Mouse (Mus musculus): ENCODE measurements around the gene Yipf6. TPM values are rescaled to one million over a fixed set of nuclear protein-coding genes. Genes with fewer than 3 reads are reported as not detected.

The Yipf6 gene
- polyA plus RNA-seq, 1 experiment from 2014 or later = 18.3 TPM

Other genes with a start within 250 kb of the Yipf6 start
- 10.4 and 11.4 TPM in 2 replicates for gene Ophn1, start 45.3 kb upstream of the Yipf6 start, polyA plus RNA-seq (2014; fragmentation: Nextera tagmentation; extraction: Ambion mirVana)
- gene Stard8, start 66.9 kb downstream of the Yipf6 start, polyA plus RNA-seq (2014; fragmentation: Nextera tagmentation; extraction: Ambion mirVana) = 7.9 and 11.8 TPM in 2 replicates
- 16.0 and 16.8 TPM in 2 replicates for gene Efnb1, start 199.8 kb downstream of the Yipf6 start, polyA plus RNA-seq (2014; fragmentation: Nextera tagmentation; extraction: Ambion mirVana)

Measured in heart, embryonic 11.5 days (tissue).